Mouse (Mus musculus): ENCODE results near the gene Ccdc14.
"Not testable (repeated sequence)": the region's sequence is repeated elsewhere in the genome, so short reads cannot be mapped to it uniquely, and the experiment has no call there.

The Ccdc14 gene

GRCm38 (mm10) chr16:34690334-34691144 lies at the start of gene Ccdc14:
Ccdc14 (plus strand) TSS chr16:34690616.
- DNase-seq, result peak; percentile 93

GRCm38 (mm10) chr16:34643511-34644259 lies 46.7 kb upstream of the Ccdc14 start:
- DNase-seq, result no peak

- no peak for DNase-seq
Measured at GRCm38 (mm10) chr16:34649621-34650020, 40.8 kb upstream of the Ccdc14 start, which contains the start of gene Ropn1. Ropn1 (plus strand) TSS chr16:34649921.

GRCm38 (mm10) chr16:34653023-34653422 lies 37.4 kb upstream of the Ccdc14 start:
- DNase-seq, result no peak

- DNase-seq, result peak; percentile 10
Measured at GRCm38 (mm10) chr16:34657566-34657965, 32.9 kb upstream of the Ccdc14 start.

GRCm38 (mm10) chr16:34657983-34658382 lies 32.4 kb upstream of the Ccdc14 start:
- DNase-seq, result no peak

- no peak for DNase-seq
Measured at GRCm38 (mm10) chr16:34658388-34658787, 32.0 kb upstream of the Ccdc14 start.

- no peak for DNase-seq
Measured at GRCm38 (mm10) chr16:34664553-34664952, 25.9 kb upstream of the Ccdc14 start.

- peak; percentile 59 for DNase-seq
Measured at GRCm38 (mm10) chr16:34667031-34667726, 23.2 kb upstream of the Ccdc14 start.

- no peak for DNase-seq
Measured at GRCm38 (mm10) chr16:34668341-34668740, 22.1 kb upstream of the Ccdc14 start.

- DNase-seq, result no peak
Measured at GRCm38 (mm10) chr16:34671966-34672365, 18.4 kb upstream of the Ccdc14 start.

- no peak for DNase-seq
Measured at GRCm38 (mm10) chr16:34672822-34673221, 17.6 kb upstream of the Ccdc14 start.

- no peak for DNase-seq
Measured at GRCm38 (mm10) chr16:34674365-34674764, 16.1 kb upstream of the Ccdc14 start.

- DNase-seq, result no peak
Measured at GRCm38 (mm10) chr16:34681823-34682222, 8.6 kb upstream of the Ccdc14 start.

- DNase-seq, result no peak
Measured at GRCm38 (mm10) chr16:34689879-34690278, 537 bp upstream of the Ccdc14 start.

- DNase-seq, result peak; percentile 33
Measured at GRCm38 (mm10) chr16:34691156-34691555, 740 bp downstream of the Ccdc14 start.

GRCm38 (mm10) chr16:34694477-34694876 lies 4.1 kb downstream of the Ccdc14 start:
- no peak for DNase-seq

GRCm38 (mm10) chr16:34698721-34699120 lies 8.3 kb downstream of the Ccdc14 start:
- DNase-seq, result not testable (repeated sequence)

- DNase-seq, result peak; percentile 58
Measured at GRCm38 (mm10) chr16:34700165-34700827, 9.9 kb downstream of the Ccdc14 start.

- DNase-seq, result no peak
Measured at GRCm38 (mm10) chr16:34700828-34701216, 10.4 kb downstream of the Ccdc14 start.

- DNase-seq, result no peak
Measured at GRCm38 (mm10) chr16:34706019-34706418, 15.6 kb downstream of the Ccdc14 start.

- no peak for DNase-seq
Measured at GRCm38 (mm10) chr16:34706487-34706946, 16.1 kb downstream of the Ccdc14 start.

- no peak for DNase-seq
Measured at GRCm38 (mm10) chr16:34711481-34711880, 21.1 kb downstream of the Ccdc14 start.

Measured in liver (tissue).